Mouse (Mus musculus): ENCODE data around the gene Macrod1. TPM values are rescaled to one million over a fixed set of nuclear protein-coding genes. Genes with fewer than 3 reads are reported as not detected.

Macrod1 gene
- polyA plus RNA-seq, 1 experiment, result 6.2 TPM

GRCm38 (mm10) chr19:7205326-7205725, 148.7 kb downstream of the Macrod1 start:
- 35% methylated on average over 7 of the region's 7 CpGs for WGBS
- TF ChIP-seq CTCF (IDR thresholded peaks at IDR 0.05; ENCODE audit: control insufficient read depth, insufficient read depth, low read length) (no peak), POLR2A (IDR thresholded peaks at IDR 0.05; ENCODE audit: borderline replicate concordance, control insufficient read depth, low read depth, low read length) (no peak)
- Histone ChIP-seq H3K27ac (ENCODE audit: control insufficient read depth, insufficient read depth, low read depth, low read length, poor library complexity) (peak overlapping the region; percentile 96), H3K4me1 (ENCODE audit: control insufficient read depth, insufficient read depth, low read length) (peaks cover 3% of the 10 kb centered on the region), H3K4me3 (replicated peaks; ENCODE audit: control insufficient read depth, low read depth, low read length) (peak overlapping the region; percentile 81)

GRCm38 (mm10) chr19:7205753-7206736, 149.4 kb downstream of the Macrod1 start, which contains the start of gene Otub1:
Gene Otub1 (minus strand): TSS chr19:7206316.
- peak within 1 kb of the TSS; percentile 81 for H3K4me3 ChIP-seq (replicated peaks; ENCODE audit: control insufficient read depth, low read depth, low read length)
- 1% methylated on average over 79 of the region's 79 CpGs for WGBS
- peak within 1 kb of the TSS; percentile 96 for H3K27ac ChIP-seq (ENCODE audit: control insufficient read depth, insufficient read depth, low read depth, low read length, poor library complexity)
- peaks cover 3% of the 10 kb centered on the region for H3K4me1 ChIP-seq (ENCODE audit: control insufficient read depth, insufficient read depth, low read length)
- TF ChIP-seq POLR2A (IDR thresholded peaks at IDR 0.05; ENCODE audit: borderline replicate concordance, control insufficient read depth, low read depth, low read length), result peak; percentile 90
- TF ChIP-seq CTCF (IDR thresholded peaks at IDR 0.05; ENCODE audit: control insufficient read depth, insufficient read depth, low read length), result no peak

- WGBS, result 79% methylated on average over 7 of the region's 7 CpGs
- H3K4me3 ChIP-seq (replicated peaks; ENCODE audit: control insufficient read depth, low read depth, low read length), result no peak overlapping the region
- TF ChIP-seq POLR2A (IDR thresholded peaks at IDR 0.05; ENCODE audit: borderline replicate concordance, control insufficient read depth, low read depth, low read length) (no peak), CTCF (IDR thresholded peaks at IDR 0.05; ENCODE audit: control insufficient read depth, insufficient read depth, low read length) (no peak)
- no peak overlapping the region for H3K27ac ChIP-seq (ENCODE audit: control insufficient read depth, insufficient read depth, low read depth, low read length, poor library complexity)
- peaks cover 1% of the 10 kb centered on the region; the same call in 1 of the 2 replicates for H3K4me1 ChIP-seq (ENCODE audit: control insufficient read depth, insufficient read depth, low read length)
Measured at GRCm38 (mm10) chr19:7209907-7210646, 153.5 kb downstream of the Macrod1 start.

GRCm38 (mm10) chr19:7212216-7212615, 155.6 kb downstream of the Macrod1 start:
- TF ChIP-seq POLR2A (IDR thresholded peaks at IDR 0.05; ENCODE audit: borderline replicate concordance, control insufficient read depth, low read depth, low read length) (no peak), CTCF (IDR thresholded peaks at IDR 0.05; ENCODE audit: control insufficient read depth, insufficient read depth, low read length) (no peak)
- Histone ChIP-seq H3K27ac (ENCODE audit: control insufficient read depth, insufficient read depth, low read depth, low read length, poor library complexity) (no peak overlapping the region), H3K4me1 (ENCODE audit: control insufficient read depth, insufficient read depth, low read length) (no peaks in the 10 kb centered on the region; the same call in 1 of the 2 replicates), H3K4me3 (replicated peaks; ENCODE audit: control insufficient read depth, low read depth, low read length) (no peak overlapping the region)
- 77% methylated on average over 1 of the region's 1 CpGs for WGBS

GRCm38 (mm10) chr19:7213010-7213409, 156.4 kb downstream of the Macrod1 start:
- Histone ChIP-seq H3K4me1 (ENCODE audit: control insufficient read depth, insufficient read depth, low read length) (peaks cover 2% of the 10 kb centered on the region; the same call in 1 of the 2 replicates), H3K4me3 (replicated peaks; ENCODE audit: control insufficient read depth, low read depth, low read length) (no peak overlapping the region), H3K27ac (ENCODE audit: control insufficient read depth, insufficient read depth, low read depth, low read length, poor library complexity) (no peak overlapping the region)
- TF ChIP-seq POLR2A (IDR thresholded peaks at IDR 0.05; ENCODE audit: borderline replicate concordance, control insufficient read depth, low read depth, low read length) (no peak), CTCF (IDR thresholded peaks at IDR 0.05; ENCODE audit: control insufficient read depth, insufficient read depth, low read length) (no peak)
- WGBS, result 93% methylated on average over 3 of the region's 3 CpGs

- TF ChIP-seq POLR2A (IDR thresholded peaks at IDR 0.05; ENCODE audit: borderline replicate concordance, control insufficient read depth, low read depth, low read length) (no peak), CTCF (IDR thresholded peaks at IDR 0.05; ENCODE audit: control insufficient read depth, insufficient read depth, low read length) (no peak)
- WGBS, result 69% methylated on average over 5 of the region's 5 CpGs
- H3K4me1 ChIP-seq (ENCODE audit: control insufficient read depth, insufficient read depth, low read length), result peaks cover 2% of the 10 kb centered on the region; the same call in 1 of the 2 replicates
- H3K4me3 ChIP-seq (replicated peaks; ENCODE audit: control insufficient read depth, low read depth, low read length), result no peak overlapping the region
- no peak overlapping the region for H3K27ac ChIP-seq (ENCODE audit: control insufficient read depth, insufficient read depth, low read depth, low read length, poor library complexity)
Measured at GRCm38 (mm10) chr19:7214484-7214883, 157.9 kb downstream of the Macrod1 start.

GRCm38 (mm10) chr19:7217162-7217925, 160.7 kb downstream of the Macrod1 start, which contains the start of gene Cox8a:
Gene Cox8a (minus strand): TSS chr19:7217616.
- Histone ChIP-seq H3K4me3 (replicated peaks; ENCODE audit: control insufficient read depth, low read depth, low read length) (peak within 1 kb of the TSS; percentile 76), H3K4me1 (ENCODE audit: control insufficient read depth, insufficient read depth, low read length) (peaks cover 2% of the 10 kb centered on the region; the same call in 1 of the 2 replicates), H3K27ac (ENCODE audit: control insufficient read depth, insufficient read depth, low read depth, low read length, poor library complexity) (peak within 1 kb of the TSS; percentile 89)
- TF ChIP-seq CTCF (IDR thresholded peaks at IDR 0.05; ENCODE audit: control insufficient read depth, insufficient read depth, low read length) (no peak), POLR2A (IDR thresholded peaks at IDR 0.05; ENCODE audit: borderline replicate concordance, control insufficient read depth, low read depth, low read length) (peak; percentile 91)
- WGBS, result under 1% methylated on average over 50 of the region's 50 CpGs
